Mouse (Mus musculus) brain, embryonic 14.5 days (tissue): Measurements from ENCODE around the gene Npm1.

ENCODE experiments used
- CTCF ChIP-seq: fragments of 200-500 bp; IDR thresholded peaks from 2 replicates; pipeline ENCODE4 v1.5.1; 2012; ENCODE audit warnings: inconsistent platforms, mild to moderate bottlenecking, moderate library complexity, borderline replicate concordance; ENCODE audit not compliant: insufficient read depth, insufficient read length; ENCODE audit errors: extremely low read depth
- POLR2A ChIP-seq: fragments of 200-500 bp; IDR thresholded peaks from 2 replicates; pipeline ENCODE4 v1.6.1; 2012; ENCODE audit warnings: mild to moderate bottlenecking, inconsistent platforms, borderline replicate concordance; ENCODE audit not compliant: poor library complexity, insufficient read depth, insufficient read length, severe bottlenecking; ENCODE audit errors: extremely low read depth

DNA sequence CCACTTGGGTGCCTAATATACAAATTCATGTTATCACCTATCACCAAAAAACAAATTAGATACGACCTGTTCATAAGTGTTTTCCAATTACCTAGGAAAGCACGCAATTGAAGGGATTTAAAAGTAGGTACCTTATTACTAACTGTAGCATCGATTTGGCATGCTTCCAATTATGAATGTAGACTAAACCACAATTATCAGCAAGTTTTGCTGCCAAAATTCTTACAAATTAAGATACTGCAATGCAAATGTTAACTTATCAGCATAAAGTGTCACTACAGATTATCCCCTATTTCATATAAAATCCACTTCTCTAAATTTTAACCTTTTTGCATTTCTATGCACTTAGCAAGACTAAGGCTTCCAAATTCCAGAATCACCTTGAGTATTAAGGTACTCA lies 8.5 kb downstream of the Npm1 start:
- no peak for TF ChIP-seq CTCF
- no peak for TF ChIP-seq POLR2A
